Mouse (Mus musculus) testis, adult 2 months (tissue): ENCODE results near the gene Hivep2.

Experiments used
- CTCF ChIP-seq: fragments of 200-500 bp; IDR thresholded peaks from 2 replicates; pipeline ENCODE4 v1.5.1; 2012; ENCODE audit warnings: low read depth, mild to moderate bottlenecking, inconsistent platforms, low read length, moderate library complexity; ENCODE audit not compliant: control insufficient read depth, insufficient read depth, insufficient replicate concordance
- POLR2A ChIP-seq: fragments of 200-500 bp; IDR thresholded peaks from 2 replicates; pipeline ENCODE4 v1.6.1; 2012; ENCODE audit warnings: low read depth, mild to moderate bottlenecking, inconsistent platforms, low read length, moderate library complexity; ENCODE audit not compliant: control insufficient read depth

GRCm38 (mm10) chr10:13988757-13989156, 22.9 kb downstream of the Hivep2 start:
- no peak for TF ChIP-seq CTCF
- no peak for TF ChIP-seq POLR2A
